Mouse (Mus musculus) CD4-positive, CD25-positive, alpha-beta regulatory T cell, adult 4 months (primary cell): Measurements from ENCODE around the gene Ssh1. TPM values are rescaled to one million over a fixed set of nuclear protein-coding genes. Genes with fewer than 3 reads are reported as not detected.

Source experiments
- ATAC-seq: one replicate; pipeline ENCODE4 v1.8.0; 2017
- polyA plus RNA-seq, 2 experiments: library from polyadenylated mRNA; unstranded; fragments of 100-300 nt; shearing (Covaris generic); gene quantifications; one replicate each; pipeline ENCODE4 v1.2.1; 2017

The Ssh1 gene
- polyA plus RNA-seq, 2 experiments from 2014 or later: 13.0 to 14.6 TPM

DNA sequence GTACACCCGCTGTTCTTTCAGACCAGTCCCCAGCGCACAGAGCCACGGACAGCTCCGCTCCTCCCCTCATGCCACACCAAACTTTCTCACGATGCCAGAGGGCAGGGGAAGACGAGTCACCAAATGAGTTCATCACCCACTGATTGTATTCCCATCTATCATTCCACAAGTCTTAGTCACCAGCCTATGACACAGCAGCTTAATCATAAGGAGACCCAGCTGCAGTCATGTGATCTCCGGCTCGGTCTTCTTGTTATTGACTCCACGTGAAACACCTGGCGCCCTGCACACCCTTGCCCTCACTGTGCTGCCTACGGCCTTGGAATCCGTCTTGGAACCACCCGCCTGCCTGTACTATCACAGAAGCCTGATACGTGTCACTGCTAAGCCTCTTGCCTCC lies 28.7 kb downstream of the Ssh1 start:
- ATAC-seq: no peak

DNA sequence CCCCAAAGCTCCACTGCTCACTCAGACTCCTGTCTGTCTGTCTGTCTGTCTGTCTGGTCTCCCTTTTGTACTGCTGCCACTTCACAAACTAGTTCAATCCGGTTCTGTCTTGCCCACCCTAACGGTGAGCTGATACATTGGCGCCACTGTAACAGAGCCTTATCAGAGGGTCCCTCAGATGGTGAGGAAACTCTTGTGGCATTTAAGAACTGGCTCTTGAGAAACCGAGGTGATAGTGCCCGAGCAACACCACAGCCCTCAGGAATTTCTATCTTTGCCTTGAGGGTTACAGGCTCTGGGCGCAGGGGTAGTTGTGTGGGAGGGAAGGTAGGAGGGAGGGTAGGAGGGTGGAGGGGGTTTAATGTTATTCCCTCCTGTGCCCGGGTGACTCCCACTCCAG lies 31.9 kb downstream of the Ssh1 start:
- ATAC-seq: no peak

DNA sequence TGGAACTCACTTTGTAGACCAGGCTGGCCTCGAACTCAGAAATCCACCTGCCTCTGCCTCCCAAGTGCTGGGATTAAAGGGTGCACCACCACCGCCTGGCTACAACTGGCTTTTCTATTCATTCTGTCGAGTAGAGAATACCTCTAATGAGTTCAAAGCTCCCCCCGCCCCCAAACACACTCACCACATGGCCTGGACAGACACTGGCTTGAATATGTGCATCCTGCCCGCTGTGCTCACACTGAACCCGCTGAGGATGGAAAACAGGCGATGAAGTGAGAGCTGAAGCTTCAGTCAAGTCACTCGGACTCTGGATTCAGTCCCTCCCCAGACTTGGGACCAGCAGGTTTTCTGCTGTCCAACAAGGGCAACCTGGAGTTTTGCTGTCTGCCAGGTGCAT lies 33.3 kb downstream of the Ssh1 start:
- no peak for ATAC-seq

DNA sequence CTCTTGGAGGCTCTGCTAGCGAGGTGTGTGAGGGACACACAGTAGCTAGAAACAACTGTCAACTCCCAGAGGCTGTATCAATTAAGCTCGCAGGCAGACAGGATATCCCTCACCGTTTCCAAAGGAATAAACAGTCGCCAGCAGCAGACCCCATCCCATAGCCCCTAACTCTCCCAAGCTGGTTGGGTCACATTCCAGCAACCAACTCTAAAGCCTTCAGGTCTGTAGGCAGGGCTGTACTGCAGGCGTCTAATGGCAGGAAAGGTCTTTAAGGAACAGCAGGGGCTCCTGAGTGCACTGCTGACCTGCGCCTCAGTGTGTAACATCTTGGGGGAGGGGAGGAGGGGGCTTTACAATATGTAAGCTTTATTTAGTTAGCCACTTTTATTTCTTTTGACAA lies 34.7 kb downstream of the Ssh1 start:
- no peak for ATAC-seq

DNA sequence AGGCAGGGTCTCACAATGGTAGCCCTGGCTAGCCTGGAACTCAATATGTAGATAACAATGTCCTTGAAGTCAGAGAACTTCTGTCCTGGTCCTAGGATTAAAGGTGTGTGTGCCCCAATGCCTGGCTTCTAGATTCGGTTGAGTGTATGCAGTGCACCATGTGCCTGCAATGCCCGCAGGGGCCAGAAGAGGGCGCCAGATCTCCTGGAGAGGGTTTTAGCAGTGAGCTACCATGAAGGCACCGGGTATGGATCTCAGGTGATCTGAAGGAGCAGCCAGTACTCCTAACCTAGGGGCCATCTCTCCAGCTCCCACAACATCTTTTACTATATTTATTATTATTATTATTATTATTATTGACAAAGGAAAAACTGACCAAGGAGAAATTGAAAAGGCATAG lies 37.2 kb downstream of the Ssh1 start:
- ATAC-seq: peak; percentile 74

DNA sequence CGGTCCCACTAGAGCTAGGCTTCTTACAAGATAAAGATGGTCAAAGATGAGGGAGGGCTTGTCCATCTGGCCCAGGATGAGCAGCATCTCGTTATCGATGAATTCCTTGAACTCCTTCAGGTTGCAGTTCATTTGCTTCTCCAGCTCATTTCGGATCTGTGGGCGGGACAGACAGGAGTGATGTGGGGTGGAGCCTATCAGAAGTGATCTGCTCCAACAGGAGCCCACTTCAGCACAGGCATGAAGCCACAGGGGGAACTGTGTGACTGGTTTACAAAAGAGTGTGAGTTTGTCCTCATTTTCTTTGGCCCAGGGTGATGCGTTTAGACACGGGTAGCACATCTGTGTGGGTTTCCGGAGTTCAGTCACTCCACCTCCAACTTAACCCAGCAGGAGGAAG lies 38.0 kb downstream of the Ssh1 start:
- ATAC-seq: no peak

DNA sequence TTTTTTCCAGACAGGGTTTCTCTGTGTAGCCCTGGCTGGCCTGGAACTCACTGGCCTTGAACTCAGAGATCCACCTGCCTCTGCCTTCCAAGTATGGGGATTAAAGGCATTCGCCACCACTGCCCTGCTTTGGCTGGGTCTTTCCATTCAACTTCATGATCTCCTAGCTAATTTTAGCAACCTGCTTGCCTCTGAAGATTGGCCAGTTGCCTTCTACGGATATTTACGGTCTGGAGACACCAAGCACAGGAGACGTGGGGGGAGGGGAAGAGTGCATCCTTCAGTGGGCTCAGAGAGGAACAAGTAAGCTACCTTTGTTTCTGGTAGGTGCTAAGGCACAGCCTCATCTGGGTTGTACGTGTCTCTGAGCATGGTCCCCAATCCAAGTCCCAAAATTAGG lies 38.4 kb downstream of the Ssh1 start:
- ATAC-seq: no peak

DNA sequence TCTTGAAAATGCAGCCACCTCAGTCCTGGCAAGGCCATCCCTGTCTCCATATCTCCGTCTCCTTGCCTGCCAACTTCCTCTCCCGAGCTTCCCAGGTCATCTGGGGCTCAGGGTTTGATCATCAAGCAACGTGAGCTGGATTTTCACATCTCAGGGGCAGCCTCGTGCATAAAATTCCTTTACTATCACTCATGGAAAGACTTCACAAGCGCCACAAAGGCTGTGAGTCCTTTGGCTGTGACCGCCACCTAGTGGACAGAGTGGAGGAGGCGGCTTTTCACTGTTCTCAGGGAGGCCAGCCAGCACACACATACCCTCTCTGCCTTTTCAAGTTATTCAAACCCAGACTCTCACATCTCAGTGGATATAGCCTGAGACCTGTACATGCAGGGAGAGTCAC lies 39.3 kb downstream of the Ssh1 start:
- ATAC-seq: peak; percentile 76

DNA sequence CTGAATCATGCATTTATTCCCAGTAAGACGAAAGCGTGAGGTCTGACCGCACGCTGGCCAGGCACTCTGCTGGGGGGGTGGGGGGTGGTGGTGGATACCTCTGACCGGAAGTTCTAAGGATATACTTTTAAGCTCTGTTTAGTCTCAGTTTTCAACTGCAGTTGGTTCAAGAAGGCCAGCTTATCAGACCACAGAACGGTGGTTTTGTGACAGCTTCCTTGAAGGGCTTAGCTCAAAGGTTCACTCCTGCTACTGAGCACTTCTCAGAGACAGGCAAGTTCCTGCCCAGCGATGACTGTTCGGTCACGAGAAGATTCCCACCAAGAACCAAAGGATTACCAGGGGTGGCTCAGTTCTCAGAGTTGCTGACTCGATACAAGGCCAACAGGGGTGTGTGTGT lies 41.2 kb downstream of the Ssh1 start:
- ATAC-seq: no peak

DNA sequence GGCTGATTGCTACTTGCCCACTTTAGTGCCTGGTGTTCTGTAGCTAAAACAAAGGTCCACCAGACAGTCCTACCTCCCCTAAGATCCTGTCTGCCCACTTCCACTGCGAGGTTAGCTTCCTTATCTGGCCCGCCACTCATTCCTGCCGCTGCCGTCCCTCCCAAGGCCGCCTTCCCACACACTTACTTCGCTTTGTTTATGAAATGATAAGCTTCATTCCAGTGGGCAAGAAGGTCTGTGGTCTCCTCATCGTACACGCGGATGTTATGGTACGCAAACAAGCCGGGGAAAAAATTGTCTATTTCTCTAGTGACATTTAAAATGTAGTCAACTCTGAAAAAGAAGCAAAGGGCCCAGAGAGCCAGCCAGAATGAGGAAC lies 42.0 kb downstream of the Ssh1 start:
- no peak for ATAC-seq

DNA sequence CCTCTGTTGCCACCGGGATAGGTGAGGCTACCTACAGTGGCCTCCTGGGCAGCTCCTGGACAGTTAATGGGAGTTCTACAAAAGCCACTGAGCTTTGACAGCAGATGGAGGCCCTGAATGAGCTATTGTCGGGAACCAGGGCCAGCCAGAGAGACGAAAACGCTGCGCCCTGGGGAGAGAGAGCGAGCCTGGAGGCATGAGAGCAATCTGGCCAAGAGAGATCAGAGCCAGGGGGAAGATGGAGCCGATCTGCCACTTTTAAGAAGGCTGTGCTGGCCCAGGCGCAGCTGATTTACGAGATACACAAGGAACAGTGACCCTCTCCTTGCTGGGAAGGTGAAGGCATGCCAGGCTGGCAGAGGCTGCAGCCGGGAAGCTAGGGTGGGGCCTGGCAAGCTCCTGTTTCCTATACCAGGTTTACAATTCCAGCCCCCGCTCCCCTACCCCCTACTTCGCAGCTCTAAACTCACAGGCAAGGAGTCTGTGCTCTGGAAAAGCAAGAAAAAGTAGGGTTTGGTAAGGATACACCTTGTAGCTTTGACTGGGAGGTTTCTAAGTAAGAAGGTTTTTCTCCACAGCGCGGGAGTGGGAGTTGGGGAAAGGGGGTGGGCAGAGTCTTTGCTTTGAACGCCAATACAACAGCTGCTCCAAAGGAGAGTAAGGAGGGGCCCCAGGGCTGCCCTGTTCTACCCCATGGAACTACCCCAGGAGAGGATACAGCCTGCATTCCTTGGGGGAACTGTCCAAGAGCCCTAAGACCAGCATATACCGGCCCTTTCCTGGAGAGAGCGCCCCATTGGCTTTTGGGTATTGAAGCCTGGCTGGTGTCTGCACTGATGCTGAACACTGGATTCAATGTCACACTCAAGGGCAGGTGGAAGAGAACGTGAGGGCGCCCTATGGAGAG lies 42.7 kb downstream of the Ssh1 start:
- no peak for ATAC-seq

DNA sequence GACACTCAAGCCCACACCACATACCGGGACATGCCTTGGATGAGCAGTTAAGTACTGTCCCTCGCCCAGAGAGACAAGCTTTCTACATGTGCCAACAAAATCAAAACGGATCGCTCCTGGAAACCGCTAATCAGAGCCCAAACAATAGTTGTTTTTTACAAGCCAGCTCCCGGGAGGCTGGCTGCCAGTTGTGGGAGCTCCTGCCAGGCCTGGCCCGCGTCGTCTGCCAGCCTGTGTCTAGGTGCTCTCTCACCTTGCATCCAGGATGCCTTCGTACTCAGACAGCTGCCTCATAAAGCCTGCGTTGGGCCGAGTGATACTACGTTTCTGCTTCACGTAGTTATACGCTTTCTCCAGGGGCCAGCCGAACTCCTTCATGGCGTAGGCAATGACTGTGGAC lies 43.6 kb downstream of the Ssh1 start:
- no peak for ATAC-seq

DNA sequence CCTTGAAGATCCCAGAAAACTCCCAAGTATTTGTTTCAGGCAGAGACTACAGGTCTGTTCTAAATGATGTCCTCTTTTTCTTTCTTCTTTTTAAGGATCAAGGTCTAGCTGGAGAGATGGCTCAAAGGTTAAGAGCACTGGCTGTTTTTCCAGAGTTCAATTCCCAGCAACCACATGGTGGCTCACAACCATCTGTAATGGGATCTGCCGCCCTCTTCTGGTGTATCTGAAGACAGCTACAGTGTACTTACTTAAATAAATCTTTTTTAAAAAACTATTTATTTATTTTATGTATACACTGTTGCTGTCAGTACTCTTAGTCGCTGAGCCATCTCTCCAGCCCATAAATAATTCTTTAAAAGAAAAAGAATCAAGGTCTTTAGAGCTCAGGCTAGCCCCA lies 46.4 kb downstream of the Ssh1 start:
- no peak for ATAC-seq

DNA sequence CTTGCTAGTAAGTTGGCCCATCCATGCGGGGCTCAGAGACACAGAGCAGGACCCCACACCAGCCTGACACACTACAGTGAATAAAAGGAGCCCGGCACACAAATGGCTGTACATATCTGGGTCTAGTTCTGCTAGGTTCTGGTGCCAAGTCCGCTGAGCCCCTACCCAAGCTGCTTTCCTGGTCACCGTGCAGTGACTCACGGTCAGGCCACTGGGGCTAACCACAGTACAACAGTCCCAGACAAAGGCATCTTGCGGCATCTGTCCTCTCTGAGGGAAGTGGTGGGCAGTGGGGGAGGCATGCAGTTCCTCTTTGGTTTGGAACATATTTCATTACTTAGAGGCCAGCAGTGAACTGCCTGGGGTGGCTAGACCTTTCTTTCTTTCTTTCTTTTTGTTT lies 48.6 kb downstream of the Ssh1 start:
- no peak for ATAC-seq

DNA sequence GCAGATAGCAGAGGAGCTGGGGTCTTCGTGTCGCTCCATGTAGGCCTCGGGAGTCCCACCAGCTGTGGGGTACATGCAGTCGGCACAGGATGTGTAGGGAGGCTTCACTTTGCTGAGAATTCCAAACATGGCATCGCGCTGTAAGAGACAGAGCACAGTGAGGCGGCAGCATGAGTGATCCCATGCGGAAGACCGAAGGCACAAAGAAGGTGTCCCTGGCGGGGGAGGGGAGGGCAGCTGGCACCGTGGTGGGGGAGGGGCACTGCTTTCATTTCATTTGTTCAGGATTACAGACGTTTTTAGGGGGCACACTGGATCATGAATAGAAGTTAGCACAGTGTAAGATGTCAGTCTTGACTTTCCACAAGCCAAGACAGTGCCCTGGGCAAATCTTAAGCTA lies 50.4 kb downstream of the Ssh1 start:
- ATAC-seq: no peak

DNA sequence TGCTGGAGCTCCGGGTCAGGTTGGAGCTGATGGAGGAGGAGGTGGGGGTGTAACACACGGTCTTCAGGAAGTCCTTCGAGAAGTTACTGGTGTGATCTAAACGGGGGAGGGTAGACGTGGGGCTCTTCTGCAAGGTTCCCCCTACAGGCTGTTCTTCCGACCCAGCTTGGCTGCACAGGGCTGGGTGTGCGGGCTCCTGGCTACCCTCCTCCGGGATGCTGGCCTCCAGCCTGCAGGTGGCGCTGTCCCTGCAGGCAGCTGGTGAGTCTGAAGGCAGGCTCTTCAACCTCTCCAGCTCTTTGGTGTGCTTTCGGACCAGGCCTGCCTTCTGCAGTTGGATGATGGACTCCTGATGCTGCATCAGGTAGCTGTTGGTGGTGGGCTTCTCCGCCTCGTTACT lies 51.1 kb downstream of the Ssh1 start:
- no peak for ATAC-seq

DNA sequence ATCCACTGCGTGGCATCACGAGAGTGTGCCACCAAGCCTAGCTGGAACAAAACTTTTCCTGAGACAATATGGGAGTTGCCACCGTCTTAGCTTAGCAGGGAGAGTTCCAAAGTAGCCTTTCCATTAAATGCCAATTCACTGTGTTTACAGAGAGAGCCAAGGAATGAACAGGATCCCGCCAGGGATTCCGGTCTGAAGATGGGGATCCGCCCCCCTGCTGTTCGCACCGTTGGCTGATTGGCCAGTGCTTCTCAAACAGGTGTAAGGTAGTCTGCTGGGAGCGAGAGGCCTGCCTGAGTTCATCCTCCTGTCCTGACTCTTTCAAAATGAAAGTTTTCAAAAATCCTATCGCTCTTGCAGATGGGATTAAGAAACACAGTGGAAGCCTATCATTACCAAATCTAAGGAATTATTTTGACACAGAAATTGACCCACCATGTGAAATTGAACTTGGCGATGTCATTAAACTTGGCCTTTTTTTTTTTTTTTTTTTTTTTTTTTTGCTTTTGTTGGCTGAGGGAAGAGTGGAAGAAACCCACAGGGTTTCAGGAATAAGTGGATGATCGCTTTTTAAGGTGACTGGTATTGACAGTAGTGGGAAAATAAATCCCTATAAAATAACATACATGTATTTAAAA lies 54.3 kb downstream of the Ssh1 start:
- no peak for ATAC-seq

DNA sequence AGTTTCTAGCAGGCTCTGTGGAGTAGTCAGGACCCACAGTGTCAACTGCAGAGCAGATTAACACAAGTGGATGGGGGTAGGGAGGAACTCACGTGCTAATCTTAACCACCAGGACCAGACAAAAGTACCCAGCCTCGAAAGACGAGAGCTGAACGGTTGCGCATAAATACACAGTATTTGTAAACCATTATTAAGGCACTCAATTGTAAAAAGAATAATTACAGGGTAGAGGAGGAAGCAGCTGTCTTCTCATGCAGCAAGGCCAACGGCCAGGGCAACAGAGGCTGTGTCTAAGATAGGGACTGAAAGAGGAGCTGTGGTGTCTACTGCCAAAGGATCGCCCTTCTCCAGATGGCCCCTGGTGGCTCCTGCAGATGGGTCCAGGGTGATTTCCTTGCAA lies 56.0 kb downstream of the Ssh1 start:
- no peak for ATAC-seq

DNA sequence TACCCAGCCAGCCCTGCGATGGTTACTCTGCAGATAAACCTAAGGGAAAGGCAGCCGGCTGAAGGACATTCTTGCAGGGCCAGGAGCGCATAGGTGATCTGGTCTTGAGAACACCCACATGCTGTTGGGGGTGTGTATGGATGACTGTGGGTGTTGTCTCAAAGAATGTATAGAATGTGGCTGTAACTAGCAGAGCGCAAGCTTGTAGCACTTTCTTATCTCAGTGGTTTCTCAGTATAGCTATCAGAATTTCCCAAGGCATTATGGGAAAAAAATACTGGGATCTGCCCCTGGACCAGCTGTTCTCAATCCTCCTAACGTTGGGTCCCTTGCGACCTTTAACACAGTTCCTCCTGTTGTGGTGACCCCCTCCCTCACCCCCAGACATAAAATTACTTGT lies 59.8 kb downstream of the Ssh1 start:
- ATAC-seq: no peak

DNA sequence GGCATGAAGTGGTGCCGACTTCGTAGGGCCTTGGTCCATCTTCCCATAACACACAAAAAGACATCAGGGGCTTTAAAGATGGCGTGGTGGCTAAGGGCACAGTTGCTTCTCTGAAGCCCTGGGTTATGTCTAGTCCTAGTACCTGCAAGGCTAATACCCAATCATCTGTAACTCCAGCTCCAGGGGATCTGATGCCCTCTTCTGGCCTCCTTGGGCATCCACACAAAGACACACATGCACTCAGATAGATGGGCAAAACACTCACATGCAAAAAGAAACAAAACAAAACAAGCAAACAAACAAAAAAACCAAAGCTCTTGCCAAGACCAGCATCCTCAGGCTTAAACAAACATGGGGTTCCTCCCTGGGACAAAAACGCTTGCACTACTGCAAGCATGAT lies 60.2 kb downstream of the Ssh1 start:
- ATAC-seq: no peak

DNA sequence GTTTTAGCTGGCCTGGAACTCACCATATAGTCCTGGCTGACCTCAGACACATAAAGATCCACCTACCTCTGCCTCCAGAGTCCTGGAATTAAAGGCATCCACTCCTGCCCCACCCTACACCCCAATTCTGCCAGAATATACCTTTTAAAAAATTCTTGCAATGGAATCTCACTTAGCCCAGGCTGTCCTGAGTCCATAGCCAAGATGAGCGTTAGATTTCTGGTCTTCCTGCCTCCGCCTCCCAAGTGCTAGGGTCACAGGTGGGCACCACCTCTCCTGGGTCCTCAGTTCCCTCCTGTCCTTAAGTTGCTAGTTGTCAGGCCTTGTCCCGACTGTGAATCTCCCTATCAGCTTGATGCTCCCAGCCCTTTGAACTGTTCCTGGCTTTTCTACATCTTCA lies 61.4 kb downstream of the Ssh1 start:
- no peak for ATAC-seq

DNA sequence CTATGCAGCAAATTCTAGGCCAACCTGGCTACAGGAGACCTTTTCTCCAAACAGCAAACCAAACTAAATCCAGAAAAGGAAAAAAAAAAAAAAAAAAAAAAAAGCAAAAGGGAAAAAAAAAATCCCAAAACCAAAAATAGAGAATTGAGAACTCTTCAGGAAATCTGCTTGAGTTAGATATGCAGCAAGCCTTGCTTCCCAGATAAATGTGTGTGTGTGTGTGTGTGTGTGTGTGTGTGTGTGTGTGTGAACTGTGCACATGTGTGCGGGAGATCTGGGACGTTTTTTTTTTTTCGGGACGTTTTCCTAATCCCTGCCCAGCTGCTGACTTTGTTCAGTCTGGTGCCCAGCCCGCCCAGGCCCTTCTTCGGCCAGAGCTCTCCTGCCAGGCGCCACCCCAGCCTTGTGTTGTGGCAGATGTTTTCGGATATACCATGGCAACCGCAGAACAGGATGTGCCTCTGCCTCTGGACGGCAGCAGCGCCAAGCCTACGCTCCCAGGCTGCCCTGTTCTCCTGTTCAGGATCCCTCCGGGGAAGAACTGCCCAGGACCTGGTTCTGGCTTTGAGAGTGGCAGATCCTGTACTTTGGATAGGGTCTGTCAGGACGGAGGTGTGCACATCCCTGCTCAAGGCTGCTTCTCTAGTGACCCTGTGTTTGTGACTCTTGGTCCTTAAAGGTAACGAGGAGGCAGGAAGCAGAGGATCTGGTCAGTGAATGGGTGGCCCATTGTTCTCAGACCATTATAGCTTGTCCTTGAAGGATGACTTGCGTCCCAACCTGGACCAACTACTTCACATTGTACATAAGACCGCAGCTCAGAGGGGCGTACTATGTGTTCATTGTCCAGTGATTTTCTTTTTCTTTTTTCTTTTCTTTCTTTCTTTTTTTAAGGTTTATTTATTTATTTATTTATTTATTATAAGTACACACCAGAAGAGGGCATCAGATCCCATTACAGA lies 62.8 kb downstream of the Ssh1 start:
- ATAC-seq: peak; percentile 34

DNA sequence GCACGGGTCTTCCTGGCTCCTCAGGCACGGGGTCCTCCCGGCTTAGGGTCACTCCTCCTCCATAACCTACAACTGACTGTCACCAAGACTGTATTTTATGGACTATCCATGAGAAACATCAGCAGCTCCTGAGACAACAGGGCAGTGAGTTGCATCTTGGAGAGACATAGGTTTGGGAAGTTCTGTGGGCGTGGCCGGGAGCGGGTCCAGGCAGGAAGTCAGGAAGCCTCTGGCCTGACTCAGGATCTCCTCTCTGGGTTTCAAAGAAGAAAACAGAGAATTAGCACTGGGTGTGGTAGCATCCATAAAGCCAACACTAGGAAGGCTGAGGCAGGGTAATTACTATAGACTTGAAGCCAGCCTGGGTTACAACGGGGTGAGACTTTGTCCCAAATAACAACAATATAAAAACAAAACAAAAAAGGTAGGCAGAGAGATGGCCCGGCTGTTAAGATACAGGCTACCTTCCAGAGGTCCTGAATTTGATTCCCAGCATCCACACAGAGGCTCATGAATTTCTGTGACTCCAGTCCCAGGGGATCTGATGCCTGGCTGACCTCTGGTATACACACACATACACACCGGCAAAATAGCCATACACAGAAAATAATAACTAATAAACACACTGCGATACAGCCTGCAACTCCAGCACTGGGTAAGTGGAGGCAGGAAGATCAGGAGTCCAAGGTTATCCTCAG lies 63.6 kb downstream of the Ssh1 start:
- no peak for ATAC-seq
